Mouse (Mus musculus) cerebellum, adult 2 months (tissue): ENCODE results near the gene Cadm2. TPM values are rescaled to one million over a fixed set of nuclear protein-coding genes. Genes with fewer than 3 reads are reported as not detected.

Experiments
- DNase-seq, 2 experiments: peaks; one replicate each; pipeline ENCODE4 v3.0.0; 2021
- H3K27ac ChIP-seq: fragments of 200-500 bp; 2 replicates; pipeline ENCODE4 v1.5.1; 2012; ENCODE audit warnings: low read length, control low read depth, inconsistent platforms; ENCODE audit not compliant: insufficient read depth
- H3K27me3 ChIP-seq: fragments of 200-500 bp; 2 replicates; pipeline ENCODE4 v1.6.1; 2012; ENCODE audit warnings: inconsistent platforms, mild to moderate bottlenecking, low read length, moderate library complexity; ENCODE audit not compliant: control insufficient read depth, insufficient read depth
- H3K4me1 ChIP-seq: fragments of 200-500 bp; 2 replicates; pipeline ENCODE4 v1.6.1; 2011; ENCODE audit warnings: low read length; ENCODE audit not compliant: control insufficient read depth, insufficient read depth
- H3K4me3 ChIP-seq: fragments of 200-500 bp; replicated peaks from 2 replicates; pipeline ENCODE3; 2011; ENCODE audit warnings: mild to moderate bottlenecking, low read depth, low read length, control low read depth; ENCODE audit not compliant: insufficient read depth
- CTCF ChIP-seq: fragments of 200-500 bp; IDR thresholded peaks from 2 replicates; pipeline ENCODE4 v1.5.1; 2011; ENCODE audit warnings: low read depth, mild to moderate bottlenecking, control low read depth, low read length, moderate library complexity, borderline replicate concordance; ENCODE audit not compliant: insufficient read depth
- POLR2A ChIP-seq: fragments of 200-500 bp; IDR thresholded peaks from 2 replicates; pipeline ENCODE4 v1.6.1; 2011; ENCODE audit warnings: low read length, control low read depth, borderline replicate concordance; ENCODE audit not compliant: insufficient read depth
- WGBS: fragments of 180-500 bp; shearing (Covaris S2); methylation state at CpG from one replicate; pipeline ENCODE4 v1.1.7; 2018; 5-methylcytosine and 5-hydroxymethylcytosine counted together
- polyA plus RNA-seq: library from polyadenylated mRNA; depleted of rRNA; stranded (reverse); fragments of >200 nt; gene quantifications from 2 replicates; pipeline ENCODE4 v1.2.3, GENCODE M21; 2012

The Cadm2 gene
- polyA plus RNA-seq, 1 experiment: 47.7 TPM

DNA sequence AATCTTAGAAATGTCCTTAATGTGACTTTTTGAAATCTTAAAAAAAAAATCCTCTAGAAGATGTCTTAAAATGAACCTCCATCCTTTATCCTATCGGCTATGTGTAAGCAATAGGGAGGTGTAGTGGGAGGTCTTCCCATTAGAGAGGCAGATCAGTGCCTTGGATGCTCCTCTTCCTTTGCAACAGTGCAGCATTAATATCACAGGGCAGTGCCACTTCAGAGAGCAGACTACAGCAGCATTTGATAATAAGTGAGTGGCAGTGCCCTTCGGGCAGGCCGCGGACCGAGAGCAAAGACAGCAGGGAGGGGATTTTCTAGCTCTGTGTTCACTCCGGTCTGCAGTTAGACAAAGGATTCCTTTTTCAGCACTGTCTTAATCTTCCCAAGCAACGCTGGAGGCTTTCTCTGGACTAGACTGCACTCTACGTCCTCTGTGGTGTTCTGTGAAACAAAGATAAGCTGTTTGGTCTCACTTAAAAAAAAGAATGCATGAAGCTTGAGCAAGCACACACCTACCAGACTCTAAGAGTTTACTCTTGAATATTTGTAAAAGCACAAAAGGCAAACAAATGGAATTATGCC is 514.1 kb downstream of the Cadm2 start:
- no peak overlapping the region for H3K27ac ChIP-seq
- peak in 1 of 2 experiments; percentile 13 for DNase-seq
- H3K27me3 ChIP-seq: no peaks in the 10 kb centered on the region
- 58% methylated on average over 8 of the region's 8 CpGs for WGBS
- H3K4me1 ChIP-seq: 0 out of 2 replicates have a peak, but pooled peaks cover 2% of the 10 kb centered on the region
- TF ChIP-seq CTCF (no peak), POLR2A (no peak)
- H3K4me3 ChIP-seq: no peak overlapping the region

- DNase-seq: peak in 1 of 2 experiments; percentile 28
- WGBS: 14% methylated on average over 6 of the region's 6 CpGs
- no peak for TF ChIP-seq POLR2A
These were observed 524.0 kb downstream of the Cadm2 start for GRCm38 (mm10) chr16:67096706-67097105.

GRCm38 (mm10) chr16:67095916-67096315 is 524.8 kb downstream of the Cadm2 start:
- TF ChIP-seq CTCF (no peak), POLR2A (no peak)
- 49% methylated on average over 4 of the region's 4 CpGs for WGBS
- no peak overlapping the region for H3K4me3 ChIP-seq
- H3K27ac ChIP-seq: no peak overlapping the region
- peak in 1 of 2 experiments; percentile 51 for DNase-seq
- H3K4me1 ChIP-seq: peaks cover 10% of the 10 kb centered on the region
- no peaks in the 10 kb centered on the region for H3K27me3 ChIP-seq

More at GRCm38 (mm10) chr16:67096706-67097105, 524.0 kb downstream of the Cadm2 start:
- Histone ChIP-seq H3K27ac (no peak overlapping the region), H3K4me3 (no peak overlapping the region), H3K4me1 (peaks cover 10% of the 10 kb centered on the region), H3K27me3 (no peaks in the 10 kb centered on the region)

GRCm38 (mm10) chr16:67089747-67090146 is 531.0 kb downstream of the Cadm2 start:
- Histone ChIP-seq H3K4me3 (no peak overlapping the region), H3K27me3 (no peaks in the 10 kb centered on the region), H3K27ac (no peak overlapping the region), H3K4me1 (no peaks in the 10 kb centered on the region)
- WGBS: 77% methylated on average over 3 of the region's 3 CpGs
- peak in 1 of 2 experiments; percentile 54 for DNase-seq
- TF ChIP-seq POLR2A (no peak), CTCF (peak; percentile 47; the same call in 1 of the 2 replicates)

DNA sequence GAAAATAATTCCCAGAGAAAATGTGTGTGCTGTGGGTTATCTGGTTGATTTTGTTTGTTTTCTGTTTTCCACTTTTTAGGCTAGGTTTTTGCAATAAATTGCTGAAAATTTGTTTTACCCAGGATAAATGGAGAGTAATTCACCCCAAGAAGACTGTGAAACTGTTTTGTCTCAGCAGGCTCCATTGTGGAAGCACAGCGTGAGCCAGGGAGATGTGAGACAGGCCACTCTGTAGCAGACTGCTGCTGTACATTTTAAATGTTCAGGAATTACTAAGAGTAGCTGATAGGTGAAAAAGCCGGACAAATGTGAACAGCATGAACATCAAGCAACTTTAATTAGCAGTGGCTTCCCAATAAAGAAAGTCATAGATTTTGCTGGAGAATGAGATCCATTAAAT is 541.4 kb downstream of the Cadm2 start:
- Histone ChIP-seq H3K4me1 (no peaks in the 10 kb centered on the region), H3K4me3 (no peak overlapping the region), H3K27ac (no peak overlapping the region), H3K27me3 (no peaks in the 10 kb centered on the region)
- TF ChIP-seq CTCF: no peak
- no peak for TF ChIP-seq POLR2A
- WGBS: 25% methylated on average over 2 of the region's 2 CpGs
- peak in 1 of 2 experiments; percentile 27 for DNase-seq

DNA sequence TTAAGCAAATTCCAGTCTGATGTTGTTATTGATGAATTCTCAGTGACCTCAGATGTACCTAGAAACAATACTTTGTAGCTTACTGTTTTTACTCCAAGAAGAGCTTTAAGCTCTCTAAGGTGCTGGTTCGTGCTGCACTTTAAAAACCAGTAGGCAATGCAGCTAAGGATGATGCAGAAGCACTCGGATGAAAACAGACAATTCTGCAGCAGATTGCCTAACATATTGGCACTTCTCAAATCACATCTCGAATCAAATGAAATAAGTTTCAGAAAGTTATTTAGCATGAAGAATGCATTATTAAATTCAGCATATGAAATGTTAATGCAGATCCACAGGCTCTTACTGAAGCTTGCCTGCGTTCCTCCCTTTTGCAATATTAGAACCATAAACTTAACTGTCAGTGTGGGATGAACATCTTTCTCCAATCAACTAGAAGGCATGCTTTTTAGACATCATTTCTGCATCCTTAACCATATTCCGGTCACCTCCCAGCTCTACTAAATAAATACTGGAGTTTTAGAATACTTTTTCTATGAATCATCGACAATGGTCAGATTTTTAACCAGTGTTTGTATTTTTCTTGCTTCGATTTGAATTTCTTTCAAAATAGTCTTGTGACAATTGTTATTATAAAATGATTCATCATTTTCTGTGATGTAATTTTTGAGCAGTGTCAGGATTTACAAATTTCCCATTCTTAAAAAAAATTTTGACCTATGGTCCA is 544.4 kb downstream of the Cadm2 start:
- H3K27me3 ChIP-seq: no peaks in the 10 kb centered on the region
- H3K4me1 ChIP-seq: 0 out of 2 replicates have a peak, but pooled peaks cover 2% of the 10 kb centered on the region

DNA sequence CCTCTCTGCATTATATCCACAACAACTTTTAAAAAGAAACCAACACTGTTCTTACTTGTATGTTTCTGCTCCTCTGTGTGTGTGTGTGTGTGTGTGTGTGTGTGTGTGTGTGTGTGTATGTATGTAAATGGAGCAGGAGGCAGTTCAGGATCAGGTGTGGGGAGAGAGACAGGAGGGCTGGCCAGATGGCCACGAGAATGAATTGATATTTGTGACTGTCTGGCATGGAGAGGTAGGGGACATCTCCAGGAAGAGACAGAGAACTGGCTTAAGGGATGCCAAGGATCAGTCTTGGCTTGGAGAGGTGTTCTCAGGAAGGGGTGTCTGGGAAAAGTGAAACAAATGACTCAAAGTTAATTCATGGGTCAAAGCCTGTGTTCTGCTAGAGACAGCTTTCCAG is 552.2 kb downstream of the Cadm2 start:
- TF ChIP-seq CTCF (no peak), POLR2A (no peak)
- peak; percentile 48 to 78 for DNase-seq
- WGBS: 7% methylated on average over 1 of the region's 1 CpGs
- H3K4me1 ChIP-seq: peaks cover 7% of the 10 kb centered on the region; the same call in 1 of the 2 replicates
- H3K27me3 ChIP-seq: no peaks in the 10 kb centered on the region
- H3K27ac ChIP-seq: no peak overlapping the region
- no peak overlapping the region for H3K4me3 ChIP-seq

More for the DNA sequence above, 544.4 kb downstream of the Cadm2 start:
- Histone ChIP-seq H3K27ac (no peak overlapping the region), H3K4me3 (no peak overlapping the region)
- no peak for TF ChIP-seq CTCF
- TF ChIP-seq POLR2A: no peak
- WGBS: 84% methylated on average over 7 of the region's 7 CpGs
- no peak for DNase-seq

- Histone ChIP-seq H3K4me3 (no peak overlapping the region), H3K4me1 (no peaks in the 10 kb centered on the region), H3K27me3 (no peaks in the 10 kb centered on the region), H3K27ac (no peak overlapping the region)
- TF ChIP-seq CTCF (no peak), POLR2A (no peak)
- 63% methylated on average over 5 of the region's 5 CpGs for WGBS
- no peak for DNase-seq
These were observed 589.8 kb downstream of the Cadm2 start for GRCm38 (mm10) chr16:67030918-67031317.
